Mouse (Mus musculus): Measurements from ENCODE around the gene Zbtb8b. TPM values are rescaled to one million over a fixed set of nuclear protein-coding genes. Genes with fewer than 3 reads are reported as not detected.

Zbtb8b gene
- 1.2 and 1.4 TPM in 2 replicates for polyA plus RNA-seq (2016; fragmentation: Nextera tagmentation; extraction: Ambion mirVana)

GRCm38 (mm10) chr4:129440340-129441063 is at the start of gene Zbtb8b:
Gene Zbtb8b (minus strand): TSS chr4:129440853.
- ATAC-seq (ENCODE audit: insufficient number of reproducible peaks, insufficient read depth, low FRiP score, low TSS enrichment, low read depth): peak; percentile 68
- no peaks in the 10 kb centered on the region for H3K36me3 ChIP-seq
- no peak within 1 kb of the TSS for H3K27ac ChIP-seq
- peak within 1 kb of the TSS; percentile 63 for H3K4me2 ChIP-seq
- peak within 1 kb of the TSS; percentile 53 for H3K9ac ChIP-seq (replicated peaks)
- WGBS: 2% methylated on average over 33 of the region's 33 CpGs
- peaks cover 4% of the 10 kb centered on the region for H3K4me1 ChIP-seq (replicated peaks)
- H3K4me3 ChIP-seq (replicated peaks): peak within 1 kb of the TSS; percentile 44
- H3K9me3 ChIP-seq: no peaks in the 10 kb centered on the region
- H3K27me3 ChIP-seq: peaks cover 55% of the 10 kb centered on the region

GRCm38 (mm10) chr4:129481090-129481489 is 40.4 kb upstream of the Zbtb8b start:
- H3K9ac ChIP-seq (replicated peaks): no peak overlapping the region
- H3K27me3 ChIP-seq: no peaks in the 10 kb centered on the region
- H3K27ac ChIP-seq: no peak overlapping the region
- H3K36me3 ChIP-seq: peaks cover 97% of the 10 kb centered on the region
- H3K4me2 ChIP-seq: no peak overlapping the region
- ATAC-seq (ENCODE audit: insufficient number of reproducible peaks, insufficient read depth, low FRiP score, low TSS enrichment, low read depth): no peak
- H3K4me1 ChIP-seq (replicated peaks): no peaks in the 10 kb centered on the region
- 84% methylated on average over 1 of the region's 1 CpGs for whole genome bisulfite sequencing
- H3K9me3 ChIP-seq: no peaks in the 10 kb centered on the region
- no peak overlapping the region for H3K4me3 ChIP-seq (replicated peaks)

GRCm38 (mm10) chr4:129479863-129480262 is 39.2 kb upstream of the Zbtb8b start:
- WGBS: 91% methylated on average over 3 of the region's 3 CpGs
- H3K9ac ChIP-seq (replicated peaks): no peak overlapping the region
- no peak for ATAC-seq (ENCODE audit: insufficient number of reproducible peaks, insufficient read depth, low FRiP score, low TSS enrichment, low read depth)

GRCm38 (mm10) chr4:129476047-129476446 is 35.4 kb upstream of the Zbtb8b start:
- Histone ChIP-seq H3K4me3 (replicated peaks) (no peak overlapping the region), H3K4me1 (replicated peaks) (no peaks in the 10 kb centered on the region), H3K27ac (no peak overlapping the region), H3K4me2 (no peak overlapping the region), H3K36me3 (peaks cover 94% of the 10 kb centered on the region), H3K27me3 (no peaks in the 10 kb centered on the region), H3K9ac (replicated peaks) (no peak overlapping the region), H3K9me3 (no peaks in the 10 kb centered on the region)
- ATAC-seq (ENCODE audit: insufficient number of reproducible peaks, insufficient read depth, low FRiP score, low TSS enrichment, low read depth): no peak
- WGBS: 91% methylated on average over 11 of the region's 11 CpGs

More at GRCm38 (mm10) chr4:129479863-129480262, 39.2 kb upstream of the Zbtb8b start:
- Histone ChIP-seq H3K4me1 (replicated peaks) (no peaks in the 10 kb centered on the region), H3K4me3 (replicated peaks) (no peak overlapping the region), H3K36me3 (peaks cover 95% of the 10 kb centered on the region), H3K9me3 (no peaks in the 10 kb centered on the region), H3K4me2 (no peak overlapping the region), H3K27ac (no peak overlapping the region), H3K27me3 (no peaks in the 10 kb centered on the region)

- 85% methylated on average over 4 of the region's 4 CpGs for WGBS
- H3K36me3 ChIP-seq: peaks cover 51% of the 10 kb centered on the region
- no peak overlapping the region for H3K4me3 ChIP-seq (replicated peaks)
These were observed 23.7 kb upstream of the Zbtb8b start for GRCm38 (mm10) chr4:129464286-129464815.

GRCm38 (mm10) chr4:129463097-129464059 is 22.7 kb upstream of the Zbtb8b start:
- Histone ChIP-seq H3K9ac (replicated peaks) (no peak overlapping the region), H3K4me2 (0 out of 2 replicates have a peak overlapping the region, but pooled peaks have one; percentile 87), H3K4me3 (replicated peaks) (peak overlapping the region; percentile 95; the same call in 1 of the 2 replicates), H3K27me3 (no peaks in the 10 kb centered on the region), H3K9me3 (no peaks in the 10 kb centered on the region), H3K4me1 (replicated peaks) (peaks cover 11% of the 10 kb centered on the region), H3K36me3 (peaks cover 41% of the 10 kb centered on the region), H3K27ac (no peak overlapping the region)
- 82% methylated on average over 24 of the region's 24 CpGs for WGBS
- no peak for ATAC-seq (ENCODE audit: insufficient number of reproducible peaks, insufficient read depth, low FRiP score, low TSS enrichment, low read depth)

More at GRCm38 (mm10) chr4:129464286-129464815, 23.7 kb upstream of the Zbtb8b start:
- Histone ChIP-seq H3K27ac (no peak overlapping the region), H3K9me3 (no peaks in the 10 kb centered on the region), H3K9ac (replicated peaks) (no peak overlapping the region), H3K27me3 (no peaks in the 10 kb centered on the region), H3K4me1 (replicated peaks) (peaks cover 11% of the 10 kb centered on the region), H3K4me2 (no peak overlapping the region)
- ATAC-seq (ENCODE audit: insufficient number of reproducible peaks, insufficient read depth, low FRiP score, low TSS enrichment, low read depth): no peak

- peak overlapping the region; percentile 78 for H3K9ac ChIP-seq (replicated peaks)
- H3K27ac ChIP-seq: no peak overlapping the region
- no peaks in the 10 kb centered on the region for H3K9me3 ChIP-seq
- H3K4me2 ChIP-seq: peak overlapping the region; percentile 87
- H3K27me3 ChIP-seq: no peaks in the 10 kb centered on the region
- no peak for ATAC-seq (ENCODE audit: insufficient number of reproducible peaks, insufficient read depth, low FRiP score, low TSS enrichment, low read depth)
- peak overlapping the region; percentile 95 for H3K4me3 ChIP-seq (replicated peaks)
- 45% methylated on average over 3 of the region's 3 CpGs for WGBS
- peaks cover 29% of the 10 kb centered on the region for H3K36me3 ChIP-seq
- H3K4me1 ChIP-seq (replicated peaks): peaks cover 11% of the 10 kb centered on the region
These were observed 21.5 kb upstream of the Zbtb8b start for GRCm38 (mm10) chr4:129462118-129462517.

- Histone ChIP-seq H3K4me3 (replicated peaks) (peak within 1 kb of the TSS; percentile 95), H3K36me3 (peaks cover 21% of the 10 kb centered on the region), H3K9ac (replicated peaks) (peak within 1 kb of the TSS; percentile 78), H3K4me2 (peak within 1 kb of the TSS; percentile 87), H3K27me3 (no peaks in the 10 kb centered on the region), H3K27ac (peak within 1 kb of the TSS; percentile 89), H3K4me1 (replicated peaks) (peaks cover 11% of the 10 kb centered on the region), H3K9me3 (no peaks in the 10 kb centered on the region)
- ATAC-seq (ENCODE audit: insufficient number of reproducible peaks, insufficient read depth, low FRiP score, low TSS enrichment, low read depth): peak; percentile 99
- under 1% methylated on average over 46 of the region's 46 CpGs for WGBS
These were observed 20.7 kb upstream of the Zbtb8b start, which contains the start of gene Bsdc1 for GRCm38 (mm10) chr4:129461183-129461960. Gene Bsdc1 (plus strand): TSS chr4:129461581.

GRCm38 (mm10) chr4:129460827-129461182 is 20.2 kb upstream of the Zbtb8b start:
- peaks cover 15% of the 10 kb centered on the region for H3K36me3 ChIP-seq
- H3K27me3 ChIP-seq: peaks cover under 1% of the 10 kb centered on the region; the same call in 1 of the 2 replicates
- peaks cover 11% of the 10 kb centered on the region for H3K4me1 ChIP-seq (replicated peaks)
- 0% methylated on average over 4 of the region's 4 CpGs for WGBS
- peak overlapping the region; percentile 53 for H3K9ac ChIP-seq (replicated peaks)
- H3K4me3 ChIP-seq (replicated peaks): peak overlapping the region; percentile 95
- H3K27ac ChIP-seq: peak overlapping the region; percentile 89
- no peaks in the 10 kb centered on the region for H3K9me3 ChIP-seq
- H3K4me2 ChIP-seq: peak overlapping the region; percentile 87
- peak; percentile 13; the same call in 1 of the 2 replicates for ATAC-seq (ENCODE audit: insufficient number of reproducible peaks, insufficient read depth, low FRiP score, low TSS enrichment, low read depth)

GRCm38 (mm10) chr4:129459726-129460125 is 19.1 kb upstream of the Zbtb8b start:
- no peak overlapping the region for H3K9ac ChIP-seq (replicated peaks)
- ATAC-seq (ENCODE audit: insufficient number of reproducible peaks, insufficient read depth, low FRiP score, low TSS enrichment, low read depth): no peak
- WGBS: 92% methylated on average over 3 of the region's 3 CpGs

More at GRCm38 (mm10) chr4:129459726-129460125, 19.1 kb upstream of the Zbtb8b start:
- Histone ChIP-seq H3K36me3 (peaks cover 5% of the 10 kb centered on the region; the same call in 1 of the 2 replicates), H3K4me3 (replicated peaks) (no peak overlapping the region), H3K27me3 (peaks cover 3% of the 10 kb centered on the region; the same call in 1 of the 2 replicates), H3K27ac (no peak overlapping the region), H3K4me2 (no peak overlapping the region), H3K4me1 (replicated peaks) (peaks cover 11% of the 10 kb centered on the region), H3K9me3 (no peaks in the 10 kb centered on the region)

Data from limb, embryonic 12.5 days (tissue).